Comparison of ENCODE assay signal across 20 mouse cellular contexts in the genomic region with DNA sequence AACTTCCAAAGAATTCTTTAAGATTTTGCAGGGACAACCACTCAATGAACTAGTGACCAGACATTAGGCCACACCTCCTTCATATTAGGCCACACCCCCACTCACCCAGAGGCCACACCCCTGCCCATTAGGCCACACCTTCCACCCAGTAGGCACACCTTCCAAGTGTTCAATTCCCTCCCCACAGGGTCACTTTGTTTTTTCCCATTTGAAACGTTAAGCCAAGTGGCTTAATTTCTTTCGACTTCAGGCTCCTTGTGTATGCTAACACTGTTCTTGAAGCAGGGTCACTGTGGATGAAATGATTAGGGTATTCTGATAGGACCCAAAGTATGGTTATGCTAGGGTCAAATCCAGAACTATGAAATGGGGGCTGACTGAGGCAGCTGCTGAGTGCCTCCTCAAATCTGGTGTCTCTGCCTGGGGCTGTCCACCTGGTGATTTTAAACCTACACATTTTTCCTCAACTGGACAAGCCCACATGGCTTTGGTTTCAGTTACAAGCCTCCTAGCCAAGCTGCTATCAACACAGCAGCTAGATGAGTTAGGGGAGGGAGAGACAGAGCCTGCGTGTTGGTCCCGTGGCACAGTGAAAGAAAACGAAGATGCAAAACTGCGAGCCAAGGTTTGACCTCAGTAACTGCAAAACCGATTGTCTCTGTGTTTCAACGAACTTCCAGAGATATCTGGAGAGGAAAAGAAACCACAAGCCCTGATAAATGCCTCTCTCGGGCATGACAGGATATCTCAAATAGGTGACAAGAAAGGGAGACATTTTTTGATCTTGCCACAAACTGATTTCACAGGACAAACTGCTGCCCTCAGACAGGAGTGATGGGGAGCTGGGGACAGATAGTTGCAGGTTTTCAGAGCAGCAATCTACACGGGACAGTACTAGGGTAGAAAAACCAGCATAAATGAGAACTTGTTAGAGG.
DNase-seq lines count a peak whose midpoint lies in the region; ATAC-seq lines count a peak whose summit lies in the region.
"Had no signal": no experiment of that assay in that cellular context is flagged by ENCODE, and none has a peak within 500 bp of the region (broad histone marks: within the 10 kb centered on the region; RNA-seq: fewer than 3 reads in every experiment).

No protein-coding gene starts in this region.

- peak; percentile 5 to 9 for DNase-seq in heart, postnatal 10 days
- DNase-seq in heart, adult 8-10 months (ENCODE audit: low spot score) = no peak
- DNase-seq in urinary bladder, postnatal 10 days (ENCODE audit: low spot score) = no peak
- DNase-seq in thymus, postnatal 25 days = no peak
- DNase-seq in urinary bladder, postnatal 36 days (ENCODE audit: low spot score in 2 of 2) = no peak
- DNase-seq: adrenal gland, postnatal 10 days; cerebellum, adult 11-12 months; cerebellum, postnatal 25 days; gastrocnemius, postnatal 25 days; heart, adult 2 months; lung, postnatal 4 days; thymus, postnatal 36 days had no signal

- no peak overlapping the region; the same call in 1 of the 2 replicates for H3K9ac ChIP-seq in limb, embryonic 12.5 days (replicated peaks)
- no peak overlapping the region for H3K9ac ChIP-seq in liver, embryonic 16.5 days (ENCODE audit: low read depth, low read length)
- H3K9ac ChIP-seq: limb, embryonic 13.5 days; lung, embryonic 15.5 days; midbrain, embryonic 12.5 days had no signal

- H3K36me3 ChIP-seq in limb, embryonic 12.5 days = no peaks in the 10 kb centered on the region
- H3K36me3 ChIP-seq in liver, embryonic 16.5 days (ENCODE audit: control insufficient read depth, insufficient read depth) = no peaks in the 10 kb centered on the region
- H3K36me3 ChIP-seq: limb, embryonic 13.5 days; lung, embryonic 15.5 days; midbrain, embryonic 12.5 days had no signal

- no peaks in the 10 kb centered on the region; the same call in 1 of the 2 replicates for H3K9me3 ChIP-seq in limb, embryonic 12.5 days
- H3K9me3 ChIP-seq in liver, embryonic 16.5 days (replicated peaks; ENCODE audit: control insufficient read depth, low read length) = no peaks in the 10 kb centered on the region
- H3K9me3 ChIP-seq: lung, embryonic 15.5 days; midbrain, embryonic 12.5 days had no signal

- peak overlapping the region; percentile 9; the same call in 1 of the 2 replicates for H3K27ac ChIP-seq in limb, embryonic 12.5 days
- no peak overlapping the region for H3K27ac ChIP-seq in liver, embryonic 16.5 days (ENCODE audit: low read length)
- H3K27ac ChIP-seq: heart, adult 2 months; hindbrain, postnatal 0 days; limb, embryonic 13.5 days; lung, embryonic 15.5 days; midbrain, embryonic 12.5 days had no signal

- 75% methylated on average over 10 of the region's 10 CpGs for WGBS in limb, embryonic 12.5 days
- 30% methylated on average over 10 of the region's 10 CpGs for WGBS in liver, embryonic 16.5 days (ENCODE audit: insufficient replicate concordance)

- no peak overlapping the region for H3K4me3 ChIP-seq in limb, embryonic 12.5 days (replicated peaks)
- H3K4me3 ChIP-seq in liver, embryonic 16.5 days (ENCODE audit: low read depth, low read length) = no peak overlapping the region
- H3K4me3 ChIP-seq: heart, adult 2 months; limb, embryonic 13.5 days; lung, embryonic 15.5 days; midbrain, embryonic 12.5 days had no signal

- 0 out of 2 replicates have a peak, but pooled peaks cover 3% of the 10 kb centered on the region for H3K27me3 ChIP-seq in limb, embryonic 12.5 days
- no peaks in the 10 kb centered on the region for H3K27me3 ChIP-seq in liver, embryonic 16.5 days (ENCODE audit: control insufficient read depth, insufficient read depth, low read depth, low read length)
- H3K27me3 ChIP-seq: limb, embryonic 13.5 days; lung, embryonic 15.5 days; midbrain, embryonic 12.5 days had no signal

- no peak overlapping the region for H3K4me2 ChIP-seq in limb, embryonic 12.5 days
- H3K4me2 ChIP-seq in liver, embryonic 16.5 days (ENCODE audit: low read depth, low read length) = no peak overlapping the region
- H3K4me2 ChIP-seq: limb, embryonic 13.5 days; lung, embryonic 15.5 days; midbrain, embryonic 12.5 days had no signal

- peaks cover 11% of the 10 kb centered on the region; the same call in 1 of the 2 replicates for H3K4me1 ChIP-seq in limb, embryonic 12.5 days (replicated peaks)
- H3K4me1 ChIP-seq in liver, embryonic 16.5 days (ENCODE audit: control insufficient read depth, low read depth, low read length) = peaks cover 2% of the 10 kb centered on the region; the same call in 1 of the 2 replicates
- H3K4me1 ChIP-seq: lung, embryonic 15.5 days had no signal

- ATAC-seq in limb, embryonic 12.5 days (ENCODE audit: insufficient number of reproducible peaks, insufficient read depth, low FRiP score, low TSS enrichment, low read depth) = no peak
- peak; percentile 42; the same call in 1 of the 2 replicates for ATAC-seq in liver, embryonic 16.5 days (ENCODE audit: low read depth)
- ATAC-seq: forebrain, embryonic 14.5 days; hindbrain, postnatal 0 days; intestine, postnatal 0 days had no signal

- intact Hi-C loops in heart, postnatal 10 days (cut with DNase I) = no loop called here

Comparison
In these comparisons a context has a peak if more than half of its experiments do, and no peak if none do; other contexts are left out.
1. DNase-seq: peak in heart, postnatal 10 days (2 of 2); none in heart, adult 8-10 months (single experiment), urinary bladder, postnatal 10 days (single experiment), thymus, postnatal 25 days (single experiment) and urinary bladder, postnatal 36 days (0 of 2).